Mouse (Mus musculus): Measurements from ENCODE around the gene Arhgap24. TPM values are rescaled to one million over a fixed set of nuclear protein-coding genes. Genes with fewer than 3 reads are reported as not detected.

Gene Arhgap24
- polyA plus RNA-seq, 1 experiment from 2014 or later: 4.1 TPM

DNA sequence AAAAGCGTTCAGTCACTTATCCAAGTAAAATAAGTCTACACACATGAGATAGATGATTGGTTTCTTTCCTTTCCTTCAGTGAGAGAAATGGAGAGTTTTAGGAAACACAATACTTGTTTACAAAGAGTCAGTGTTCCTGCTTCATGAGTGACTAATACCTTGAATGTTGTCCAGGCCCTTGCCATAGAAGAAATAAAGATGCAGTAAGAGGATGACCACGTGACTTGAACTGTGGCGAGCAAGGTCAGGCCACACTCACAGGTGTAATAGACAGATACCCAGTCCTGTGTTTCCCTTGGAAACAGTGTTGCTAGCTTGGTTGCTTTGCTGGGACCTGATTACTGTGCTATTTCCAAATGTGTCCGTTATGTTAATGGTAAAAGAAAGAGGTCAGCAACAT, 23.4 kb downstream of the Arhgap24 start:
- H3K27me3 ChIP-seq: no peaks in the 10 kb centered on the region
- WGBS: 92% methylated on average over 4 of the region's 4 CpGs
- H3K4me1 ChIP-seq: no peaks in the 10 kb centered on the region
- H3K36me3 ChIP-seq (replicated peaks): no peaks in the 10 kb centered on the region
- H3K27ac ChIP-seq: no peak overlapping the region
- no peaks in the 10 kb centered on the region for H3K9me3 ChIP-seq
- no peak overlapping the region for H3K4me2 ChIP-seq
- no peak for ATAC-seq (ENCODE audit: low FRiP score)
- no peak overlapping the region for H3K4me3 ChIP-seq (replicated peaks)
- H3K9ac ChIP-seq: no peak overlapping the region

DNA sequence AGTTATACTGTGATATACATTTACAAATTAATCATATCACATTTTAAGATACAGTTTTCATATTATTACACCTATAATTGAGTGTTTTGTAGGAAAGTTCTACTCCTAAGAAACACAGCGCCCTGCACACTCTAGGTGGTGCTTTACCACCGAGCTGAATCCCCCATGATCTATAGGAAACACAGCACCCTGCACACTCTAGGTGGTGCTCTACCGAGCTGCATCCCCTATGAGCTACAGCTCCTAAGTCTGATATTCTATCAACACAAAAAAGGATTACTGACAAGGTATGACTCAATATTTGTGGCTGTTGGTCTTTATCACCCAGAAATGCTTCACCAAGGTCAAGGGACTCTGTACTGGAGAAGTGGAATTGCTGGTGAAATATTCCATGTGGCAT, 27.0 kb downstream of the Arhgap24 start:
- Histone ChIP-seq H3K4me3 (replicated peaks) (no peak overlapping the region), H3K27me3 (no peaks in the 10 kb centered on the region), H3K4me2 (no peak overlapping the region), H3K9me3 (no peaks in the 10 kb centered on the region), H3K27ac (no peak overlapping the region), H3K36me3 (replicated peaks) (no peaks in the 10 kb centered on the region), H3K9ac (no peak overlapping the region), H3K4me1 (no peaks in the 10 kb centered on the region)
- WGBS: 81% methylated on average over 3 of the region's 3 CpGs
- ATAC-seq (ENCODE audit: low FRiP score): no peak

DNA sequence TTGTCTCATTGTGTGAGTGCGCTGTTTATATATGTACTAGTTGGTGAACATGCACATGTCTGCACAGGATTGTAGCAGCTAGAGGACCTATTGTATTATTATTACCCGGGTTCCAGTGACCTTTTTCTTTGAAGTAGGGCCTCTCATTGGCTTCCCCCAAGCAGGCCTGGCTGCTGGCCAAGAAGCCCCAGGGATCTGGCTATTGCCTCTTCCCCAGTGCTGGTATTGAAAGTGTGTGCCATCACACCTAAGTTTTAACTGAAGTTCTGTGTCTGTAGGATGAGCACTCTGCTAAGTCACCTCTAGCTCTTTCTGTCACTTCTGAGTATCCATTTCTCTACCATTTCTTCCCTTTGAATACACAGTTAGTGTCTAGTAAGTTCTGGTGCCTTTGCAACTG, 28.2 kb downstream of the Arhgap24 start:
- H3K4me2 ChIP-seq: no peak overlapping the region
- H3K4me3 ChIP-seq (replicated peaks): no peak overlapping the region
- H3K27ac ChIP-seq: no peak overlapping the region
- H3K36me3 ChIP-seq (replicated peaks): no peaks in the 10 kb centered on the region
- peaks cover 5% of the 10 kb centered on the region; the same call in 1 of the 2 replicates for H3K4me1 ChIP-seq
- ATAC-seq (ENCODE audit: low FRiP score): no peak
- H3K27me3 ChIP-seq: no peaks in the 10 kb centered on the region
- 61% methylated on average over 2 of the region's 2 CpGs for WGBS
- no peak overlapping the region for H3K9ac ChIP-seq
- H3K9me3 ChIP-seq: no peaks in the 10 kb centered on the region

DNA sequence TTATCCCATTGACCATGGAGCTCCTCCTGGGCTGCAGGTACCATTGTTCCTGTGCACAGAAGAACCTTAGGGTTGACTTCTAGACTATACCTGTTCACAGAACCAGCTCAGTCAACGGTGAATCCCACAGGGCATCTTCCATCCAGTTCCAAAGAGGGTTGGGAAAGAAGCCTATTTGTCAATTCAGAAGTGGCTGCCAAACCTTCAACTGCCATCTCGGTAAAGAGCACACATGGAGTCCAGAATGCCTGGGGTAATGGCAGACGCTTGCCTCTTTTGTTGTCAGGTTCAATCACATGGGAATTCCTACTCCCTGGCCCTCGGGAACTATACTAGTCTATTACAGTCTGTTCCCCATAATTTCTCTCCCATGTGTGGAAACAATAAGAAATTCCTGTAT, 30.5 kb downstream of the Arhgap24 start:
- 84% methylated on average over 4 of the region's 4 CpGs for WGBS
- no peak for ATAC-seq (ENCODE audit: low FRiP score)

DNA sequence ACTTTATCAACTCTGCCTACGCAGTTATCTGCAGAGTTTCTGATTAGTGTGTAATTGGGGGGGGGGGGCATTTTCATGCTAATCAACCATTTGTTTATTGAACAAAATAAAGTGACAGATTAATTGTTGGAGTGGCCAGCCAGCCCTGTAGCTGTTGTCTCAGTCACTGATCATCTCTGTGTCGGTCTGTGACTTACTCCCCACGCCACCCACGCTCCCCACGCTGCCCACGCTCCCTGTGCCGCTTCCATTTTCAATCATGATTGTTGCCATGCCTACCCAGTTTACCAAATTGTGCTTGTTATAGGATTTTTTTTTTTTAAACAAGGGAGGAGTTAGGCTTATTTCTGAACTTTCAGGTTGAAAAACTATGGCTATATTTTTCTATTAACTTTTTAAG, 34.3 kb downstream of the Arhgap24 start:
- Histone ChIP-seq H3K27ac (no peak overlapping the region), H3K4me2 (no peak overlapping the region), H3K36me3 (replicated peaks) (no peaks in the 10 kb centered on the region), H3K4me3 (replicated peaks) (no peak overlapping the region), H3K9me3 (no peaks in the 10 kb centered on the region), H3K9ac (no peak overlapping the region), H3K27me3 (no peaks in the 10 kb centered on the region), H3K4me1 (peaks cover 11% of the 10 kb centered on the region; the same call in 1 of the 2 replicates)
- no peak for ATAC-seq (ENCODE audit: low FRiP score)
- 69% methylated on average over 7 of the region's 7 CpGs for WGBS

More for the DNA sequence above, 30.5 kb downstream of the Arhgap24 start:
- H3K9ac ChIP-seq: no peak overlapping the region
- no peak overlapping the region for H3K27ac ChIP-seq
- no peak overlapping the region for H3K4me3 ChIP-seq (replicated peaks)
- no peaks in the 10 kb centered on the region for H3K27me3 ChIP-seq
- no peaks in the 10 kb centered on the region for H3K9me3 ChIP-seq
- H3K4me2 ChIP-seq: no peak overlapping the region
- peaks cover 11% of the 10 kb centered on the region; the same call in 1 of the 2 replicates for H3K4me1 ChIP-seq
- no peaks in the 10 kb centered on the region for H3K36me3 ChIP-seq (replicated peaks)

DNA sequence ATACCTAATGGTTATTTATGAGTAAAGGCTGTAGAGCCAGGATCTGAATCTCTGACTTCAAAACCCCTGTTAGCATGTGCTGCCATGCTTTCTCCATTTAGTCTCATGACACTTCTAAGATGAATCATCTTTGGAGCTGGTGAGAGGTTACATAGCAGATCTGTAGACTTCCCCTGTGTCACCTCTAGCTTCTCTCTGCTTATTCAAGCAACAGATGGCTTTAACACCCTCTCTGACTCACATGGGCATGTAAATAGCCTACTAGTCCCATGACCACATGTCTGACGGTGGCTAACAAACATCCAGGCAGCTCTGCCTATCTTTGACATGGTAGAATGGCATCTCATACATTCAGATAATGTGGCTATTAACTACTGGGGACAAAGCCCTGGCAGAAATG, 39.3 kb downstream of the Arhgap24 start:
- WGBS: 92% methylated on average over 1 of the region's 1 CpGs
- Histone ChIP-seq H3K9me3 (no peaks in the 10 kb centered on the region), H3K27me3 (no peaks in the 10 kb centered on the region), H3K9ac (no peak overlapping the region), H3K36me3 (replicated peaks) (no peaks in the 10 kb centered on the region), H3K4me3 (replicated peaks) (no peak overlapping the region), H3K4me1 (peaks cover under 1% of the 10 kb centered on the region; the same call in 1 of the 2 replicates), H3K27ac (no peak overlapping the region), H3K4me2 (no peak overlapping the region)
- no peak for ATAC-seq (ENCODE audit: low FRiP score)

DNA sequence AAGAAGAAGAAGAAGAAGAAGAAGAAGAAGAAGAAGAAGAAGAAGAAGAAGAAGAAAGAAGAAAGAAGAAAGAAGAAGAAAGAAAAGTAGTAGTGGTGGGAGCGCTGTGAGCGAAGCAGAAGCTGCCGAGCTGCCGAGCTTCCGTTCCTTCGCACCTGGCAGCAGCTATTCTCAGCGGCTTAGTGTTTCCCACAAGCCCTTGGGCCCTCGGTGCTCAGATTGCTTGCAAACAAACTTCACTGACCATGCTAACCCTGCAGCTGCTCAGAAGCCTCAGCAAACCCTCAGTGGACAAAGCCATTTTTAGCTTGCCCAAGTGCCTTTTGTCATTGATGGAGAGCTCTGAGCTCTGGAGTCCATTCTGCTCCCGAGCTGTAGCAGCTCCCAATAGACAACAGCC, 54.1 kb downstream of the Arhgap24 start:
- Histone ChIP-seq H3K9me3 (no peaks in the 10 kb centered on the region), H3K9ac (no peak overlapping the region), H3K4me3 (replicated peaks) (no peak overlapping the region), H3K27ac (no peak overlapping the region), H3K4me2 (no peak overlapping the region), H3K4me1 (no peaks in the 10 kb centered on the region), H3K27me3 (no peaks in the 10 kb centered on the region), H3K36me3 (replicated peaks) (no peaks in the 10 kb centered on the region)
- 87% methylated on average over 9 of the region's 9 CpGs for WGBS
- no peak for ATAC-seq (ENCODE audit: low FRiP score)

DNA sequence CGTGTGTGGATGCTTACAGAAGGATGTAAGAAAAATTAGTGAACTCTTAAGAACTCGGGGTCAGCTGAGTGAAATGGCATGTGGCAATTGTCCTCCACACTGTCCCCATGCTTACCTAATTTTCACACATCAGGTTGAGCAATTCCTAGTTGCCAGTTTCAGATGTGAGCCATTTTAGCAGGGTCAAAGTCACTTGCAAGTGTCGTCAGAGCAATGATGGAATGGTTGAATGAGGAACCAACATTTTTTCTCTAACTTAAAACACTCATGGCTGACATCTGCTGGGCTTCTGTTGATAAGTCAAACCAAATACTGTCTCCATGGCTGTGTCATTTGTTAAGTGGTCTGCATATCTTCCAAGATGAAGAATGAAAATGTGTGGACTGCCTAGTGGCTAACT, 56.6 kb downstream of the Arhgap24 start:
- Histone ChIP-seq H3K4me2 (no peak overlapping the region), H3K4me1 (no peaks in the 10 kb centered on the region), H3K9me3 (no peaks in the 10 kb centered on the region), H3K27ac (no peak overlapping the region), H3K9ac (no peak overlapping the region), H3K4me3 (replicated peaks) (no peak overlapping the region), H3K27me3 (no peaks in the 10 kb centered on the region), H3K36me3 (replicated peaks) (no peaks in the 10 kb centered on the region)
- ATAC-seq (ENCODE audit: low FRiP score): no peak
- 77% methylated on average over 3 of the region's 3 CpGs for WGBS

DNA sequence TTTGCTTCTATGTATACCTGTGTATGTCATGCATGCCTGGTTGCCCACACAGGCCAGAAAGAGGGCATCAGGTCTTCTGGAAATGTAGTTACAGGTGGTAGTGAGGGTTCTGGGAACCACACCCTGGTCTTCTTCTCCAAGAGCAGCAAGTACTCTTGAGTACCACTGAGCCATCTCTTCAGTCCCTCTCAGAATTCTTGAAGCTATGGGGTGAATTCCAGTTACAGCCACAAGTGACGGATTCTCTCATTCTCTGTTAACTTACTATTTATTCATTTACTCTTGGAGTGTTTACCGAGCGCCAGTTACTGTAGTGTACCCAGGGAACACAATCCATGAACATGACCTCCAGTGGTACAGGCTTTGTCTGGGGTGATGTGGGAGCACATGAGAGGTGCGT, 65.1 kb downstream of the Arhgap24 start:
- no peaks in the 10 kb centered on the region for H3K9me3 ChIP-seq
- no peak overlapping the region for H3K4me3 ChIP-seq (replicated peaks)
- H3K4me1 ChIP-seq: no peaks in the 10 kb centered on the region
- no peaks in the 10 kb centered on the region for H3K27me3 ChIP-seq
- ATAC-seq (ENCODE audit: low FRiP score): no peak
- H3K27ac ChIP-seq: no peak overlapping the region
- H3K9ac ChIP-seq: no peak overlapping the region
- no peak overlapping the region for H3K4me2 ChIP-seq
- WGBS: 94% methylated on average over 4 of the region's 4 CpGs
- no peaks in the 10 kb centered on the region for H3K36me3 ChIP-seq (replicated peaks)

DNA sequence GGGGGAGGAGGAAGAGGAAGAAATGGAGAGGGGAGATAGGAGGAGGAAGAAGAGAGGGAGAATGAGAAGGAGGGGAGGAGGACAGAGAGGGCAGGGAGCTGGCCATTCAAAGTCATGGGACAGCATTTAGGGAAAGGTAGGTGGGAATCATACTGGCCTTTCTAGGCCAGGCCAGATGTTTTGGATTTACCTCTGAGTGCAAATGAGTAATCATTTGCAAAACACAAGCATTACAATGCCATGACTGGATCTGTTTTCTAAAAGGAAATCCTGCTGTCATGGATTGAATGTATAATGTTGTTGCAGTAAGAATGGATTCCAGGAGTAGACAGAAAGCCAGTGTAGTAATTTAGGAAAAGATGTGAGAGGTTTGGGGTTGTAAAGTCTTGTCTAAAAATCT, 66.6 kb downstream of the Arhgap24 start:
- Histone ChIP-seq H3K4me3 (replicated peaks) (no peak overlapping the region), H3K27ac (no peak overlapping the region), H3K4me1 (no peaks in the 10 kb centered on the region), H3K4me2 (no peak overlapping the region), H3K36me3 (replicated peaks) (no peaks in the 10 kb centered on the region), H3K27me3 (no peaks in the 10 kb centered on the region), H3K9me3 (no peaks in the 10 kb centered on the region), H3K9ac (no peak overlapping the region)
- no peak for ATAC-seq (ENCODE audit: low FRiP score)

DNA sequence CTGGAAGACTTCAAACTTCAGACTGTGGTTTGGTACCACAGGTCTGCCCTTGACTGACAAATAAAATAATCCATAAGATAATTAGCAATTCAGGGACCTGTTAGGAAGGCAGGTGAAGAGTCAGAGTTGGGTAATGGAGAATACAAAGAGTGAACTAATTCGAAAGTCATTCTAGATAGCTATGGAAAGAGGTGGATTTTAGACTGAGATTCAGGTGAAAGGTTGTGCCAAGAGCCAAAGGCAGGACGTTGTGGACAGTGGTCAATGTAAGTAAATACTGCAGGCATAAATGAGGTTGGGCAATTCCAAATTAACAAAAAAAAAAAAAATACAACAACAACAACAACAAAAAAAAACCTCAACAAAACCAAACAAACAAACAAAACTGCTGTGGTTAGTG, 67.2 kb downstream of the Arhgap24 start:
- 80% methylated on average over 2 of the region's 2 CpGs for WGBS
- ATAC-seq (ENCODE audit: low FRiP score): no peak
- no peak overlapping the region for H3K4me2 ChIP-seq
- H3K9ac ChIP-seq: no peak overlapping the region
- H3K27ac ChIP-seq: no peak overlapping the region
- H3K4me3 ChIP-seq (replicated peaks): no peak overlapping the region
- no peaks in the 10 kb centered on the region for H3K9me3 ChIP-seq
- no peaks in the 10 kb centered on the region for H3K36me3 ChIP-seq (replicated peaks)
- no peaks in the 10 kb centered on the region for H3K4me1 ChIP-seq
- H3K27me3 ChIP-seq: no peaks in the 10 kb centered on the region

DNA sequence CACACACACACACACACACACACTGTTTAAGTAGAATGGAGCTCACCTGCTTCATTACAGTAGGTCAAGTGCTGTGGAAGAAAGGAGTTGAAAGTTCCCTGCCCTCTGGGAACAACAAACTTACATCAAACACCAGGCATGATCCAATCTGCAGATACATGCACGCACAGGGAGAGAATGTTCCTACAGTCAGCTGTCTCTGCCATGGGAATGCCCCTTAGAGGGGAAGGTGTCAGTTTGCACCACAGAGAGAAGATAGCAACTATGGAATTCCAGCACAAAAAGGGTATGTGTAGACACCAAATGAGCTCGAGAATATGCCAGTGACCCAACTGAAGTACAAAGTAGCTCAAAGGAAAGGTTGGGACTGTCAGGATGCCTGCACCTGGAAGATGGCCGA, 69.0 kb downstream of the Arhgap24 start:
- Histone ChIP-seq H3K4me2 (no peak overlapping the region), H3K9me3 (no peaks in the 10 kb centered on the region), H3K9ac (no peak overlapping the region), H3K27ac (no peak overlapping the region), H3K4me1 (no peaks in the 10 kb centered on the region), H3K4me3 (replicated peaks) (no peak overlapping the region), H3K27me3 (no peaks in the 10 kb centered on the region), H3K36me3 (replicated peaks) (no peaks in the 10 kb centered on the region)
- WGBS: 61% methylated on average over 3 of the region's 3 CpGs
- ATAC-seq (ENCODE audit: low FRiP score): no peak

DNA sequence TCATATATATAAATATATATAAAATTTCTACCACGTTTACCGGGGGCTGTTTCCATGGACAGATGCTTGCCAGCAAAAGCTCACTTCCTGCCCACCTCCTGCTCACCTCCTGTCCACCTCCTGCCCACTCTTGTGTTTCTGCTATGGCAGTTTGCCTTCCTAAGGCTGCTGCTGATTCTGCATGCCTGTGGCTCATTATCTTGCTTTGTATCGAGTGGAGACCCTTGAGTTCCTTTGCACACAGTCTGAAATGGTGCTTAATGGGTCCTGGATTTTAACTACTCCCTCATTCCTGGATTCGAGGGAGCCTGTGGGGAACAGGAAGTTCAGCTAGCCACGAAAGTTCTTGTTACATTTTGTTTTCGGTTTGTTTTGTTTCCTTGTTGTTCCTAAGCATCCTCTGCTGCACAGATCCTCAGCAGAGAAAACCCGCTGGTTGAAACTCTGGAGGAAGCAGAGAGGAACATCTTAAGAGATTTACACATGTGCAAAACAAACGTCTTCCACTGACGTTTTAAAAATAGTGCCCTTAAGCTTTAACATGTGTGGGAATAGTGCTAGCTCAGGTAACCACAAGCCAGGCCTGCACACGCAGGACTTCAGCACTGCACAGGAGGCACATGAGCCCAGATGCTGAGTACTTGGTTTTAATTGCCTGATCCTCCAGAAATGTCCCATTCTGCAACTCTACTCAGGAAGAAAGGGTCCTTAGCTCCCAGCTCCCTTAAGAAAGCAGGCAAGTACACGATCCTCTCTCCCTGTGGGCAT, 69.9 kb downstream of the Arhgap24 start:
- no peak overlapping the region for H3K4me3 ChIP-seq (replicated peaks)
- no peaks in the 10 kb centered on the region for H3K4me1 ChIP-seq
- H3K9ac ChIP-seq: no peak overlapping the region
- H3K27me3 ChIP-seq: no peaks in the 10 kb centered on the region
- H3K36me3 ChIP-seq (replicated peaks): no peaks in the 10 kb centered on the region
- no peak overlapping the region for H3K4me2 ChIP-seq
- no peak overlapping the region for H3K27ac ChIP-seq
- WGBS: 62% methylated on average over 11 of the region's 11 CpGs
- no peaks in the 10 kb centered on the region for H3K9me3 ChIP-seq
- ATAC-seq (ENCODE audit: low FRiP score): no peak

All from forebrain, embryonic 12.5 days (tissue).